Mouse (Mus musculus): ENCODE data around the gene Ptprg. TPM values are rescaled to one million over a fixed set of nuclear protein-coding genes. Genes with fewer than 3 reads are reported as not detected.

Gene Ptprg
- polyA plus RNA-seq, 1 experiment from 2014 or later: 47.9 TPM

DNA sequence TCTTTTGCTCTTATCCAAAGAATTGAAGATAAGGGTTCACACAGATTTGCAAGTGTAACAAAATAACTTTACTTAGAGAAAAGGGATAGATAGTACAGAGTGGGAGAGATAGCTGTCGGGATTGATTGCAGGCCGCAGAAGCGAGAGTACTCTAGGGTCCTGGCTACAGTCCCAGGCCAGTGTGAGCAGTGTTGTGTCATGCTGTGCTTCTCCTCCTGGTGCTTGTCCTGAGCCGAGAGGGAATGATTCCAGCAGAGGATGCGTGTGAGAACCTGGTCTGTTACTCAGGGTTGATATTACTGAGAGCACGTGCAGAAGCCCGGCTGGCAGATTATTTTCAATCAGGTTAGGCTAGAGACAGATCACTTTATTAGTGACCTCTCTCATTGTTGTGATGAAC is 523.9 kb downstream of the Ptprg start:
- H3K4me3 ChIP-seq: no peak overlapping the region
- no peaks in the 10 kb centered on the region for H3K36me3 ChIP-seq
- no peak for ATAC-seq (ENCODE audit: insufficient number of reproducible peaks, insufficient read depth, low FRiP score, low TSS enrichment)
- no peak overlapping the region for H3K27ac ChIP-seq
- H3K9me3 ChIP-seq: no peaks in the 10 kb centered on the region
- WGBS: 88% methylated on average over 7 of the region's 7 CpGs
- H3K4me1 ChIP-seq: peaks cover 18% of the 10 kb centered on the region
- H3K4me2 ChIP-seq (replicated peaks): no peak overlapping the region
- no peaks in the 10 kb centered on the region for H3K27me3 ChIP-seq
- no peak overlapping the region for H3K9ac ChIP-seq

DNA sequence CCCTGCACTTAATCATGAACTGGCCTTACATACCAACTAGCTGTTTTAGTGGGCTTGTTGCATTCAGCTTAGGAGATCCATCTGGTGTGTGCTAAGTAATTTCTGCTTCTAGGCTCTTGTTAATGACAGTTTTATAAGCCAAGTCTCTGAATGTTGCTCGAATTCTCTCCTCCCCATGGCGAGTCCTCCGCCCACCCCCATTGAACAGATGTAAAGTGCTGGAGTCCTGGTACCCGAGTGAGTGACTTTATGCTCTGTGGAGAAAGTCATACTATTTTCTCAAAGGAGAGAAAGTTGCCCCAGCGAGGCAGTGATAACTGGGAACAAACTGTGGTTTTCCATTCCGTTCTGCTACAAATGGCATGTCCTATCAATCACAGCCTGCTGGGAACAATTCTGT is 525.9 kb downstream of the Ptprg start:
- Histone ChIP-seq H3K4me1 (peaks cover 16% of the 10 kb centered on the region), H3K27ac (no peak overlapping the region), H3K4me3 (no peak overlapping the region), H3K4me2 (replicated peaks) (no peak overlapping the region), H3K36me3 (no peaks in the 10 kb centered on the region), H3K27me3 (no peaks in the 10 kb centered on the region), H3K9ac (no peak overlapping the region), H3K9me3 (no peaks in the 10 kb centered on the region)
- WGBS: 53% methylated on average over 6 of the region's 6 CpGs
- ATAC-seq (ENCODE audit: insufficient number of reproducible peaks, insufficient read depth, low FRiP score, low TSS enrichment): no peak

DNA sequence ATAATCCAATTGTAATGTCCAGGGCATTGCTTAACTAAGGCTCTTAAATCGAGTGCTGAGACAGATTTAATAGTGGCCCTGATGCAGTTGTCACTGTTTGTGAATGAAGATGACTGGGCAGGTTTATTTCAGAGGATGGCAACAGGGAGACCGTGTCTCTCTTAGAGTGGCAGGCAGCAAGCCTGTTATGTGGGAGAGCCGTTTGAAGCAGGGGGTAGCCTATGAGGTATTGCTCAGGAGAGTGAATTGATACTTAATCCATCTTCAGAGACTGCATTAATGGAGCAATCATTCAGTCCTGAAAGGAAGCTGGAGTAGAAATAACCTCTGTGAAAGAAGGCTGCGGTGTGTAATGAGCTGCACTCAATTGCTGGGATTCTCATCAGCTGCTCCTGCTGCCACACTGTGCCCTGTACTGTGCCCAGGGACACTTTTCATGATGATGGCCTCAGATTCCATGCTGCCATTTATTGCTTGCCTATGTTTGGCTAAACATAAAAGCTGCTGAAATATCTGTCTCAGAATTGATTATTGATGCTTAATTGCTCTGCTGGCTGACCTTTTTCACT is 526.6 kb downstream of the Ptprg start:
- 51% methylated on average over 4 of the region's 4 CpGs for WGBS
- ATAC-seq (ENCODE audit: insufficient number of reproducible peaks, insufficient read depth, low FRiP score, low TSS enrichment): no peak

DNA sequence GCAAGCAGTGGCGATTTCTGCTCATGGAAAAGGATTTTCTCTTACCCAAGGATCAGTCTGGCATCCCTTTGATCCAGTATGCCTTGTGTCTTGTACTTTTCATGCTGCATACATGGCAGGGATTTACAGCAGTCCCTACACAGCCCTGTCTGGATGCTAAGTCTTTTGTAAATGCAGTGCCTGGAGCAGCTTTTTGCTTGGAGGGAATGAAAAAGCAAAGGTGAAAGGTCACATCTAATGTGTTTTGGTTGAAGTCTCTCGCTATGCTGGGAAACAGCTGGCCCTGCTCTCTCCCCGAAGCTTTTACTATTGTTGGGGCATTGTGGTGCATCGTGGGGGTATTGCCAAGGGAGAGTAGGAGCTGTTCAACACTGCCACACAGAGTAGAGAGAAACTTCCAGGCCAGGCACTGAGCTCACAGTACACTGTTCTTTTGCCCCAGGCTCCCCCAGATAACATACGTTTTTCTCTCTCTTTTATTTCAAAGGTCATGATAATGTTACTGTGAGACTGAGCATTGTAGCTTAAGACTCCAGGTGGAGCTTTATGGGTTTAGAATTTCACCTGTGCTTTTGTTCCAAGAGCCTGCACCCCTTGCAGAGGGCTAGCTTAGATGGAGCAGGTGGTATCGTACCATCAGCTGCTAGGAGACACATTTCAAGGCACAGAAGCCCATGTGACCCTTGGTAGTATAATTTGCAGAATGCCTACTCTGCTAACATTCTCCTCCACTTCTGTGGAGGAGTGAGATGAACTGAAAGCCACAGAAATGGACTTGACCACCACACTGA is 529.0 kb downstream of the Ptprg start:
- Histone ChIP-seq H3K9ac (no peak overlapping the region), H3K36me3 (no peaks in the 10 kb centered on the region), H3K27me3 (no peaks in the 10 kb centered on the region), H3K4me1 (peaks cover 26% of the 10 kb centered on the region), H3K4me3 (no peak overlapping the region), H3K27ac (peak overlapping the region; percentile 30; the same call in 1 of the 2 replicates), H3K4me2 (replicated peaks) (no peak overlapping the region), H3K9me3 (no peaks in the 10 kb centered on the region)
- WGBS: 21% methylated on average over 6 of the region's 6 CpGs
- peak; percentile 53 for ATAC-seq (ENCODE audit: insufficient number of reproducible peaks, insufficient read depth, low FRiP score, low TSS enrichment)

More for the DNA sequence above, 526.6 kb downstream of the Ptprg start:
- Histone ChIP-seq H3K4me3 (no peak overlapping the region), H3K4me1 (peaks cover 14% of the 10 kb centered on the region), H3K9me3 (no peaks in the 10 kb centered on the region), H3K27ac (no peak overlapping the region), H3K27me3 (no peaks in the 10 kb centered on the region), H3K36me3 (no peaks in the 10 kb centered on the region), H3K9ac (no peak overlapping the region), H3K4me2 (replicated peaks) (no peak overlapping the region)

DNA sequence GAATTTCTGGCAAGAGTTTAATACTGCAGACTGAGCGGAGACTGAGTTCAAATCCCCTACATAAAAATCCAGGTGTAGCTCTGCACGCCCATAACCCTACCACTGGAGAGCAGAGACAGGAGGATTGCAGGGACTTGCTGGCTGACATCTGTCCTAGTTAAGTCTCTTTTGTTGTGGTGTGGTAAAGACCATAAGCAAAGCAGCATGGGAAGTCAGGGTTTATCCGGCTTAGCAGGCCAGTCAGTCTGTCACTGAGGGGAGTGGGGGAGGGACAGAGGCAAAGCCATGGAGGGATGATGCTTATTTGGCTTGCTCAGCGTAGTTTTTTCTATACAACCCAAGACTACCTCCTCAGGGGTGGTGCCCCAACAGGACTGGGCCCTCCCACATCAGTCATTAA is 530.7 kb downstream of the Ptprg start:
- Histone ChIP-seq H3K9me3 (no peaks in the 10 kb centered on the region), H3K36me3 (no peaks in the 10 kb centered on the region), H3K27ac (no peak overlapping the region), H3K4me3 (no peak overlapping the region), H3K9ac (no peak overlapping the region), H3K27me3 (no peaks in the 10 kb centered on the region), H3K4me1 (peaks cover 26% of the 10 kb centered on the region), H3K4me2 (replicated peaks) (no peak overlapping the region)
- WGBS: 71% methylated on average over 4 of the region's 4 CpGs
- no peak; the same call in 1 of the 2 replicates for ATAC-seq (ENCODE audit: insufficient number of reproducible peaks, insufficient read depth, low FRiP score, low TSS enrichment)

DNA sequence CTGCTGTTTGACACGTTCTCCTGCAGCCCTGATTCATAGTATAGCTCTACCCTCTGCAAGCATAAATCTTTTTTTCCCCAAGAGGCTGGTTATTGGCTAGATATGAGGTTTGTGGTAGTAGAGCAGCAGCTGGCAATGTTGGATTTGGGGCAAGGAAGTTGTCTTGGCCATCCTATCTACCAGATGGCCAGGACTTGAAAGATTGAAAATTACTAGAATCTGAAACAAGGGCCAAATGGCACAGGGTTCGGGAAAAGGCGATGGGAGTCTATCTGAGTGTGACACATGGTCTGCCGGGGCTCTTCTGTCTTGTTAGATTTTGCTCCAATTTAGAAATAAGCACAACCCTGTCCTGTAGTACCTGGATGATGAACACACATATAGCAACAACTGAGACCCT is 531.7 kb downstream of the Ptprg start:
- H3K27ac ChIP-seq: no peak overlapping the region
- H3K36me3 ChIP-seq: no peaks in the 10 kb centered on the region
- no peak overlapping the region for H3K4me2 ChIP-seq (replicated peaks)
- ATAC-seq (ENCODE audit: insufficient number of reproducible peaks, insufficient read depth, low FRiP score, low TSS enrichment): no peak
- H3K9ac ChIP-seq: no peak overlapping the region
- no peak overlapping the region for H3K4me3 ChIP-seq
- no peaks in the 10 kb centered on the region for H3K9me3 ChIP-seq
- WGBS: 89% methylated on average over 4 of the region's 4 CpGs
- no peaks in the 10 kb centered on the region for H3K27me3 ChIP-seq
- peaks cover 23% of the 10 kb centered on the region for H3K4me1 ChIP-seq

DNA sequence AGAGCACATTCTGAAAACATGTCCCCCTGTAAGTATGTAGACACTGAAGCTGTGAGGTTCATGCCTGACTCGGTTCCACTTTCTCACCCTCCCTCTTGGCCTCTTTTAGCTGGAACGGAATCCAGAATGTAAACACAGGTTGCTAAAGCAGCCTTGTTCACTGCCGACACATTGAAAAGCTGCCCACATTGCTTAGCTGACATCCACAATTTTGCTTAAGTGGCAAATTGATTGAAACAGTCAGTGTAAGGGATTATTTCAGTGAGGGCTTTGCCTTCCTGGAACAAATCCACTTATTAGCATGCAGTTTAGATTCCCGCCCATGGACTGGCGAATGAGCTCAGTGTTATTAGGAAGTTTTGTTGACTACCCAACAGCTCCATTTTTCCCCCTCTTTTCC is 532.8 kb downstream of the Ptprg start:
- H3K4me3 ChIP-seq: no peak overlapping the region
- H3K9me3 ChIP-seq: no peaks in the 10 kb centered on the region
- H3K4me1 ChIP-seq: peaks cover 19% of the 10 kb centered on the region
- no peak overlapping the region for H3K4me2 ChIP-seq (replicated peaks)
- no peak for ATAC-seq (ENCODE audit: insufficient number of reproducible peaks, insufficient read depth, low FRiP score, low TSS enrichment)
- H3K9ac ChIP-seq: no peak overlapping the region
- 40% methylated on average over 5 of the region's 5 CpGs for WGBS
- peak overlapping the region; percentile 60; the same call in 1 of the 2 replicates for H3K27ac ChIP-seq
- H3K27me3 ChIP-seq: no peaks in the 10 kb centered on the region
- no peaks in the 10 kb centered on the region for H3K36me3 ChIP-seq

DNA sequence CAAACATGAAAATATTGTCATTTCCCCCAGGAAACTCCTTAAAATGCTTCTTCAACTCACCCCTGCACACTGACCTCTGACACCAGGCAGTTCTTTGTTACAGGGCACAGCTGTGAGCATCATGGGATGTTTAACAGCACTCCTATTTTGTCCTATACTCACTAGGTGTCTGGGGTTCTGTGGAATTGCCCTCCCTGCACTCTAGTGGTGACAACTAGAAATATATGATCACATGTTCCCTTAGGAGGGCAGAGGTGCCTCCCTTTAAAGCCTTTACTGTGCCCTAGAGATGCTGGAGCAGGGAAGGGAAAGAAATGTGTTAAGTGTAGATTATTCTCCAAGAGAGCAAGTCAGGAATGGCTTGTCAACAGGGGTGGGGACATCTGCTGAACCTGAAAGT is 536.6 kb downstream of the Ptprg start:
- H3K36me3 ChIP-seq: no peaks in the 10 kb centered on the region
- no peaks in the 10 kb centered on the region for H3K9me3 ChIP-seq
- no peak overlapping the region for H3K4me3 ChIP-seq
- no peak overlapping the region for H3K27ac ChIP-seq
- H3K4me2 ChIP-seq (replicated peaks): no peak overlapping the region
- no peak overlapping the region for H3K9ac ChIP-seq
- H3K27me3 ChIP-seq: no peaks in the 10 kb centered on the region
- ATAC-seq (ENCODE audit: insufficient number of reproducible peaks, insufficient read depth, low FRiP score, low TSS enrichment): no peak
- peaks cover 12% of the 10 kb centered on the region for H3K4me1 ChIP-seq

DNA sequence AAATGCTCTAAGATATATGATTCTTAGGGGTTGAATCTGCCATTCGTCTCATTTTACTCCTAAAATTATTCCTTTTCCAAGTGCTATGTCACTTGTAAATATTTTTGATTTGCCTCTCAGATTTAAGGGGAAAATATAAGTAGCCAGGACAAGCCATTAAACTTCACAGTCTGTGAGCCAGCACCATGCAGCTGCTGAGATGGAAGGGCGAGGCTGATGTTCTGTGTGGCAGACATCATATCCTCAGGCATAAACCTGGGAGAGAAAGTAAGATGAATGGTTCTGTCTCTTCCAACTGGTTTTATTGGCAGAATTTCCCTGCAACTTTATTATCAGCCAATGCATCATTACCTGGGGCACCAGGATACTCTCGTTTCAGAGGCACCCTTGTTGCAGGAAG is 538.4 kb downstream of the Ptprg start:
- H3K27ac ChIP-seq: no peak overlapping the region
- no peaks in the 10 kb centered on the region for H3K36me3 ChIP-seq
- no peaks in the 10 kb centered on the region for H3K4me1 ChIP-seq
- no peak overlapping the region for H3K4me3 ChIP-seq
- H3K9ac ChIP-seq: no peak overlapping the region
- H3K9me3 ChIP-seq: no peaks in the 10 kb centered on the region
- 82% methylated on average over 3 of the region's 3 CpGs for WGBS
- no peaks in the 10 kb centered on the region for H3K27me3 ChIP-seq
- no peak overlapping the region for H3K4me2 ChIP-seq (replicated peaks)
- no peak for ATAC-seq (ENCODE audit: insufficient number of reproducible peaks, insufficient read depth, low FRiP score, low TSS enrichment)

DNA sequence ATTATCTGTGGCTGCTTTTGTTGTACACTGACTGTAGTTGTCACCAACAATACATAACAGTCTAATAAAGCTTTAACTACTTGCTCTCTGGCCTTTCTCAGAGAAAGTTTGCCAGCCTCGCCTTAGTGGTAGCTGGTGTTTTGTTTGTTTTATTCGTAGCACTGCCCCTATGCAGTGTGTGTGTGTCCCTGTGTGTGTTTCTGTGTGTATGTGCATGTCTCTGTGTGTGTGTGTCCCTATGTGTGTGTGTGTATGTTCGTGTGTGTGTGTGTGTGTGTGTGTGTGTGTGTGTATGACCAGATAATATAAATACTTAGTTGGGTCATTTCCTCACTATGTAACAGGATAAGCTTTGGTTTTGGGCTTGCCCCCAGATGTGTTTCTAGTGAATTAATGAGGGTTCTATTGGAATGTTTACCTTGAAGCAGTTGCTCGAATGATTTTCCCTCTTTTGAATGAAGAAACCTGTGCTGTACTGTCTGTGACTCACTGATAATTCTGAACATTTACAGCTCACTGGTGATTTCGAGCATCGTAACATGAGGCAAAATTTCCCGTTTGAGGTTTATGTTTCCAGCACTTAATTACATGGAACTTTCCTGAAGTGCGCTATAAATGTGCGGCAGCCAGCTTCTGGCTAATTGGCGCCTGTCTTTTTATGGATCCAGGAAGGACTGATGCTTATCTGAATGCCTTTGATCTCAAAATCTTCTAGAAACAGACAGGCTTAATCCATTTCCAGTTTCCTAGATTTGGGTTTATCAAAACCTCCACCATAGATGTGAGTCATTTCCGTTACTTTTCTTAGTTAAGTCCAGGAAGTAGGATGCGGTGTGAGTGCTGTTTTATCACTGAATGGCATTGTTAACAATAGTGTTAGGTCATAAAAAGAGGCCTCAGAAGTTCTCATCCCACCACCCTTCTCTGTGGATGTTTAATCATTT is 546.3 kb downstream of the Ptprg start:
- no peaks in the 10 kb centered on the region for H3K36me3 ChIP-seq
- no peak for ATAC-seq (ENCODE audit: insufficient number of reproducible peaks, insufficient read depth, low FRiP score, low TSS enrichment)
- H3K27ac ChIP-seq: no peak overlapping the region
- 62% methylated on average over 12 of the region's 12 CpGs for WGBS
- no peaks in the 10 kb centered on the region for H3K9me3 ChIP-seq
- no peak overlapping the region for H3K9ac ChIP-seq
- H3K4me1 ChIP-seq: 0 out of 2 replicates have a peak, but pooled peaks cover 3% of the 10 kb centered on the region
- no peak overlapping the region for H3K4me2 ChIP-seq (replicated peaks)
- H3K27me3 ChIP-seq: no peaks in the 10 kb centered on the region
- no peak overlapping the region for H3K4me3 ChIP-seq

DNA sequence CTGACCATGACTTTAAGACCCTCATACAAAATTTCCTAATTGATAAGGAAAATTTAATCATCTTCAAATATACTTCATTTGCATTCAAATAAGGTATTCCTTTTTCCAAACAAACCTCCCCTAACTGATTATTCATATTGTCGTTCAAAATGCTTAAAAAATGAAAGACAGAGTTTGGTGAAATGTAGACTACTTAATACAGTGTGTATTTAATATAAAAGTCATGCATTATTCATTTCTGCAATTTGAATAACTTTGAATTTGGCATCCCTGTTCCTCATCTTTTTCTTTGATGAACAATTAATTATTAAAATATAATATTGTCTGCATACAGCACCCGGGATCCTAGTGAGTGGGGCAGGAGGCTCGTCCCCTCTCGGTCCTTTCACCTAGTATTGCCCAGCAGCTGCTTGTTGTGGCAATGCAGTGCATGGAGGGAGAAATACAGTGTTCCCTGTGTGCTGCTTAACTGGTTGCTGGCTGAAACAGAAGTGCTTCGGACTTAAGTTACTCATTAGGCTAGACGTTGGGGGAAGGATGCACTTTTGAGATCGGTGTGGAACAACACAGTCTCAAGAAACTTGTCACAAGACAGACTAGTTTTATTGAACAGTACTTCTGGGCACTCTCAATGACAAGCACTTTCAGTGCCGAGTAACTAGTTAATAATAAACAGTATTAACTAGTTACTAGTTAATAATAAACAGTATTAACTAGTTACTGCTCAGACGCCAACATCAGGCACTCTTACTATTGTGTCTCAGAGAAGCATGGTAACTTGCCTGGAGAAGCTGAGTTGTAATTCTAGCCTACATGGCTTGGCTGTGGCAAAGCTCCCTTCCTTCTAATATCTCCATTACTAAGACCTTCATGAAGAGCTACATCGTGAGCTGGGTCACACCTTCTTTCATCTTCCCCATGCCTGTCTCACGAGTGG is 549.3 kb downstream of the Ptprg start:
- H3K4me2 ChIP-seq (replicated peaks): no peak overlapping the region
- no peaks in the 10 kb centered on the region for H3K36me3 ChIP-seq
- no peak overlapping the region for H3K4me3 ChIP-seq
- H3K4me1 ChIP-seq: 0 out of 2 replicates have a peak, but pooled peaks cover 3% of the 10 kb centered on the region
- no peak overlapping the region for H3K9ac ChIP-seq
- no peaks in the 10 kb centered on the region for H3K27me3 ChIP-seq
- ATAC-seq (ENCODE audit: insufficient number of reproducible peaks, insufficient read depth, low FRiP score, low TSS enrichment): no peak
- H3K9me3 ChIP-seq: no peaks in the 10 kb centered on the region
- WGBS: 76% methylated on average over 11 of the region's 11 CpGs
- no peak overlapping the region for H3K27ac ChIP-seq
